Mouse (Mus musculus) thymus, postnatal 0 days (tissue): ENCODE results near the gene Hoxd13. TPM values are rescaled to one million over a fixed set of nuclear protein-coding genes. Genes with fewer than 3 reads are reported as not detected.
A peak's percentile ranks its signal among the peaks of the same experiment; 100 is the strongest.

Experiments used
- DNase-seq: peaks from one replicate; pipeline ENCODE4 v3.0.0-alpha.2; 2015; ENCODE audit warnings: low spot score
- microRNA-seq: library from miRNA; unstranded; fragments of <30 nt; microRNA quantifications from one replicate; pipeline ENCODE4, GENCODE M21; 2016; ENCODE audit warnings: borderline number of aligned reads
- polyA plus RNA-seq: library from polyadenylated mRNA; unstranded; fragments of >200 nt; fragmentation: Nextera tagmentation; extraction: Ambion mirVana; gene quantifications from 2 replicates; pipeline ENCODE4 v1.2.1, GENCODE M21; 2015

The Hoxd13 gene
- polyA plus RNA-seq, 1 experiment from 2014 or later: not detected

GRCm38 (mm10) chr2:74705467-74706089 is 37.5 kb downstream of the Hoxd13 start:
- DNase-seq: no peak

- DNase-seq: no peak
Observed at GRCm38 (mm10) chr2:74706393-74706960, 38.4 kb downstream of the Hoxd13 start.

GRCm38 (mm10) chr2:74707599-74707998 is 39.5 kb downstream of the Hoxd13 start:
- no peak for DNase-seq

DNA sequence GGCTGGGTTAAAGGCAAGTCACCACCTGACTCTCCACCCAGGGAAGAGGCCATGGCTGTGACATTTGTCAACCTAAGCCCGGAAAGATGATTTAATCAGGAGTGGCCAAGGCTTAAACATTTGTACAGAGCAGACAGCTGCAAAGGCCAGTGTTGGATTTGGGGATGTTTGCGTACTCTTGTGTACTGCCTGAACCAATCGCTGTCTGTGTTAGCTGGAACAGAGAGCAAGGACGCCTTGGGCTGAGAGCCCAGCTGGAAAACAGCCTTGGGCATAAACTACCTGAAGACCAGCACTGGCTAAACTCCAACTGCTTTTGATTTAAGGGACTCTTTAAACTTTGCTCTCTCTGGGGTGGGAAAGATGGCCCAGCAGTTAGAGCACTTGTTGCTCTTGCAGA is 40.6 kb downstream of the Hoxd13 start:
- DNase-seq: no peak

DNA sequence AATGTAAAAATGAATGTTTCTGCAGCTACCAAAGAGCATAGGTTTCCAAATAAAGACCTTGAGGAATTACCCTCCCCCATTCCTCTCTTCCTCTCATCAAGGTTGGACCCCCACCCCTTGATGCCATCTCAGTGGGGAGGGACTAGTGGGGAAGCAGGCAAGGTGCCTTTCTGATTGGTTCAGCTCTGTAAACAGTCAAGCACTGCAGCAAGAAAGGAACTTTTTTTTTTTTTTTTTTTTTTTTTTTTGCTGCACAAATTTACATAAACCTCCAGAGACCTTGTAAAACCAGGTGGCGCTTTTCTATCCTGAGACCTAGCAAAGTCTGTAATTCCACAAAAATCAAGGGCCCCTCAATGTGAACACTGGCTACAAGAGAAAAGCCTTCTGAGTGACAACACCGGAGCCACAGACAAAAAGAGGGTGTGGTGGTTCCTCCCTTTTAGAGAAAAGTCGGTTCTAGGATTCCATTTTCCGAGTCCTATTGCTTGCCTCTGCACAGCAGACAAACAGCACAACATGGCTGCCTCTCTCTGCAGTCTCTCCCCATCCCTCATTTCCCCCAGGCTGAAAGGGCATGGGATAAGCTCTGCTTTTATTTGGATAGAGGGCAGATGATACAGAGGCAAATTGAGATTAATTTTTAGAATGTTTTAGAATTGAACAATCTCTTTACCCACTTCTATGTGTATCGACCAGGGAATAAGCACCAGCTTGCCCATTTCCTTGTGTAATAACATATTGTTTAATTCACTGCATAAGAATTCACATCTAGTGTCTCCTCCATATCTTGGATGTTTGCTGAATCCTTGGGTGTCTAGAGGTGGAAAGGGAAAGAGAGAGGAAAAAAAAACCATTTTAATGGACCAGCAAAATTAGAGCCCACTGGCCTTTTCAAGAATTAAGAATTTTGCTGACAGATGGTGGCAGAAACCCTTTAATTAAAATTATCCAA is 41.6 kb downstream of the Hoxd13 start:
- no peak for DNase-seq

DNA sequence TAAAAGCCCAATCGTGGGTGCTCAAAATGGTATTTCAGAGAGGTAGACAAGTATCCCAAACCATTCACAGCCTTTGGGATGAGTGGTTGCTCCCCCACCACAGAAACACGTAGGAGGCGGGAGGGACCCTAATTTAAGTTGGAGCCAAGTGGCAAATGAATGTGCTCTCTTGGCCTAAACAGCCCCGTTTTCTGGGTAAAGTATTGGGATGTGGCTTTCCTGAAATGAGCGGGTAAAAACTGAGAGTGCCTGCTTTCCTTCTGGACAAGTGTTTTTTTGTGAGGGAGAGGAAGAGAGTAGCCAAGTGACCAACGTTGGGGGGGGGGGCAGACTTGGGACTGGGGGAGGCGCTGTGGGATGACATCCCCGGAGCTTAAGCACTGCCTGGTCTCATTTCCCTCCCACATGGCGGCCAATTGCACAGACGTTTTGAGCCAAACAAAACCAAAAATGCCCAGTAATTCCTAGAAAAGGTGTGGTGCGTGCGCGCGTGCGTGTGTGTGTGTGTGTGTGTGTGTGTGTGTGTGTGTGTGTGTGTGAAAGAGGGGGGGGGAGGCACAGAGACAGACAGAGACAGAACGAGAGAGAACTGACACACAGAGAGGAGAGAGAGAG is 42.9 kb downstream of the Hoxd13 start:
- DNase-seq: no peak

GRCm38 (mm10) chr2:74711721-74712621 is 43.9 kb downstream of the Hoxd13 start, which contains the start of the genes Hoxd3 and Hoxd4:
Gene Hoxd3, plus strand, starts transcription at chr2:74711927.
Gene Hoxd4, plus strand, starts transcription at chr2:74711929.
- no peak for DNase-seq

GRCm38 (mm10) chr2:74713239-74714150 is 45.4 kb downstream of the Hoxd13 start:
- DNase-seq: no peak

GRCm38 (mm10) chr2:74714156-74714789 is 46.2 kb downstream of the Hoxd13 start:
- DNase-seq: no peak

GRCm38 (mm10) chr2:74714881-74715280 is 46.8 kb downstream of the Hoxd13 start:
- DNase-seq: no peak

- peak; percentile 87 for DNase-seq
Observed at GRCm38 (mm10) chr2:74715504-74716241, 47.6 kb downstream of the Hoxd13 start.

DNA sequence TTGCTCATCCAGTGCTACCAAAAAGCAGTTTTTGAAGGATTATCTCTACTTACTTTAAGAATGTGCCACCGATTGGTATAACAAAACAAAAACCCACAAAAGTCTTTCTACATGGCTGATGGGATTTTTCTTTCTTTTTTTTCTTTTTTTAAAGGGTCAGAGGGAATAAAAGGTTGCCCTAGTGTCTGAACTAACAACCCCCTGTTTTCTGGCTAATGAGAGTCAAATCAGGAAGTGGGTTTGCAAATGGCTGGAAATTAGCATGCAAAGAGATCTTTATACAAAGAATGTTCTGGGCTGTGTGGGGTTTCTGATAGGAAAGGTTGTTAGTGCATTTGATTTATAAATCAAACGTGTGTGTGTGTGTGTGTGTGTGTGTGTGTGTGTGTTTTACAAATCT is 52.3 kb downstream of the Hoxd13 start:
- no peak for DNase-seq

GRCm38 (mm10) chr2:74720955-74721491 is 52.9 kb downstream of the Hoxd13 start:
- no peak for DNase-seq

Small RNA genes within 50 kb of the gene (microRNA-seq; reads per million reads assigned to microRNA genes)
- gene Gm44463: not detected

Other genes with a start within 250 kb of the Hoxd13 start
- gene Lnpk, start 88.9 kb upstream of the Hoxd13 start, polyA plus RNA-seq: 26.0 and 32.7 TPM in 2 replicates
- not detected in 2 replicates for gene Evx2, start 8.8 kb upstream of the Hoxd13 start, polyA plus RNA-seq
- not detected in 2 replicates for gene Hoxd12, start 6.7 kb downstream of the Hoxd13 start, polyA plus RNA-seq
- not detected in 2 replicates for gene Hoxd11, start 11.2 kb downstream of the Hoxd13 start, polyA plus RNA-seq
- 0.14 TPM in 1 of 2 replicates, not detected in the other for gene Hoxd10, start 23.6 kb downstream of the Hoxd13 start, polyA plus RNA-seq
- 0.28 and 0.52 TPM in 2 replicates for gene Hoxd9, start 29.4 kb downstream of the Hoxd13 start, polyA plus RNA-seq
- gene Hoxd8, start 36.3 kb downstream of the Hoxd13 start, polyA plus RNA-seq: 0.72 and 0.73 TPM in 2 replicates
- gene Hoxd3, start 43.6 kb downstream of the Hoxd13 start, polyA plus RNA-seq: 0.10 and 0.37 TPM in 2 replicates
- 0.17 TPM in 1 of 2 replicates, not detected in the other for gene Hoxd4, start 43.6 kb downstream of the Hoxd13 start, polyA plus RNA-seq
- not detected in 2 replicates for gene Gm28230, start 58.4 kb downstream of the Hoxd13 start, polyA plus RNA-seq
- gene Hoxd1, start 94.7 kb downstream of the Hoxd13 start, polyA plus RNA-seq: not detected in 2 replicates
- gene Mtx2, start 157.5 kb downstream of the Hoxd13 start, polyA plus RNA-seq: 92.9 and 95.3 TPM in 2 replicates